Mouse (Mus musculus) forebrain, postnatal 0 days (tissue): ENCODE results near the gene Aebp2. TPM values are rescaled to one million over a fixed set of nuclear protein-coding genes. Genes with fewer than 3 reads are reported as not detected.
A peak's percentile ranks its signal among the peaks of the same experiment; 100 is the strongest.
"Not testable (repeated sequence)": the region's sequence is repeated elsewhere in the genome, so short reads cannot be mapped to it uniquely, and the experiment has no call there.

Source experiments
- ATAC-seq: fragments of 200-750 bp; cut with Nextera tagmentation; 2 replicates; pipeline ENCODE4 v1.8.0; 2017; ENCODE audit warnings: mild to moderate bottlenecking, moderate library complexity
- DNase-seq: peaks from one replicate; pipeline ENCODE4 v3.0.0-alpha.2; 2015
- H3K27ac ChIP-seq: fragments of 300-500 bp; sonication (generic); 2 replicates; pipeline ENCODE4 v1.5.1; 2014; ENCODE audit warnings: low read depth, mild to moderate bottlenecking, antibody characterized with exemption, low read length, moderate library complexity, mixed read lengths
- H3K27me3 ChIP-seq: fragments of 300-500 bp; sonication (generic); 2 replicates; pipeline ENCODE4 v1.6.1; 2014; ENCODE audit warnings: mild to moderate bottlenecking, low read length, mixed read lengths; ENCODE audit not compliant: insufficient read depth
- H3K36me3 ChIP-seq: fragments of 300-500 bp; sonication (generic); 2 replicates; pipeline ENCODE4 v1.6.1; 2014; ENCODE audit warnings: mild to moderate bottlenecking, moderate library complexity; ENCODE audit not compliant: insufficient read depth
- H3K4me1 ChIP-seq: fragments of 300-500 bp; sonication (generic); 2 replicates; pipeline ENCODE4 v1.6.1; 2014; ENCODE audit warnings: antibody characterized with exemption; ENCODE audit not compliant: insufficient read depth
- H3K4me2 ChIP-seq: fragments of 300-500 bp; sonication (generic); 2 replicates; pipeline ENCODE4 v1.6.1; 2014; ENCODE audit warnings: low read depth, mild to moderate bottlenecking, moderate library complexity
- H3K4me3 ChIP-seq: fragments of 300-500 bp; sonication (generic); 2 replicates; pipeline ENCODE4 v1.5.1; 2014; ENCODE audit warnings: low read depth, low read length, mixed read lengths
- H3K9ac ChIP-seq: fragments of 300-500 bp; sonication (generic); 2 replicates; pipeline ENCODE4 v1.6.1; 2014; ENCODE audit warnings: mild to moderate bottlenecking
- H3K9me3 ChIP-seq: fragments of 300-500 bp; sonication (generic); 2 replicates; pipeline ENCODE4 v1.6.1; 2016; ENCODE audit warnings: low read length
- CTCF ChIP-seq: sonication (generic); IDR thresholded peaks from 2 replicates; pipeline ENCODE4 v1.5.1; 2016; ENCODE audit warnings: antibody characterized with exemption, control low read depth, low read depth
- WGBS: fragments of 180-500 bp; shearing (Covaris S2); extraction: QIAGEN DNeasy Blood & Tissue Kit; methylation state at CpG from one replicate; pipeline ENCODE4 v1.1.7; 2014; 5-methylcytosine and 5-hydroxymethylcytosine counted together
- polyA plus RNA-seq: library from polyadenylated mRNA; unstranded; fragments of >200 nt; fragmentation: Nextera tagmentation; extraction: Ambion mirVana; gene quantifications from 2 replicates; pipeline ENCODE4 v1.2.1, GENCODE M21; 2015
- total RNA-seq: library from RNA; depleted of rRNA; stranded (reverse); fragments of >200 nt; gene quantifications from 2 replicates; pipeline ENCODE4 v1.2.3, GENCODE M21; 2014; rRNA removed

Gene Aebp2
- 19.5 and 34.6 TPM in 2 replicates for total RNA-seq
- 2.8 and 4.0 TPM in 2 replicates for polyA plus RNA-seq

- Histone ChIP-seq H3K4me2 (peak within 1 kb of the TSS; percentile 75), H3K9ac (peak within 1 kb of the TSS; percentile 81), H3K36me3 (no peaks in the 10 kb centered on the region), H3K4me3 (peak within 1 kb of the TSS; percentile 98), H3K4me1 (peaks cover 15% of the 10 kb centered on the region), H3K9me3 (no peaks in the 10 kb centered on the region), H3K27me3 (no peaks in the 10 kb centered on the region), H3K27ac (peak within 1 kb of the TSS; percentile 99)
- 54% methylated on average over 30 of the region's 30 CpGs for WGBS
- DNase-seq (no peak), ATAC-seq (no peak)
- TF ChIP-seq CTCF = no peak
Observed at GRCm38 (mm10) chr6:140622391-140623225, at the start of gene Aebp2. Aebp2 (plus strand) TSS chr6:140622663.

- no peak for TF ChIP-seq CTCF
- WGBS = 91% methylated on average over 3 of the region's 3 CpGs
- Histone ChIP-seq H3K4me3 (no peak overlapping the region), H3K4me1 (no peaks in the 10 kb centered on the region), H3K9ac (no peak overlapping the region), H3K27ac (no peak overlapping the region), H3K4me2 (no peak overlapping the region), H3K27me3 (no peaks in the 10 kb centered on the region), H3K36me3 (peaks cover 66% of the 10 kb centered on the region), H3K9me3 (no peaks in the 10 kb centered on the region)
- ATAC-seq (no peak), DNase-seq (no peak)
Observed at GRCm38 (mm10) chr6:140574943-140575342, 47.5 kb upstream of the Aebp2 start.

DNA sequence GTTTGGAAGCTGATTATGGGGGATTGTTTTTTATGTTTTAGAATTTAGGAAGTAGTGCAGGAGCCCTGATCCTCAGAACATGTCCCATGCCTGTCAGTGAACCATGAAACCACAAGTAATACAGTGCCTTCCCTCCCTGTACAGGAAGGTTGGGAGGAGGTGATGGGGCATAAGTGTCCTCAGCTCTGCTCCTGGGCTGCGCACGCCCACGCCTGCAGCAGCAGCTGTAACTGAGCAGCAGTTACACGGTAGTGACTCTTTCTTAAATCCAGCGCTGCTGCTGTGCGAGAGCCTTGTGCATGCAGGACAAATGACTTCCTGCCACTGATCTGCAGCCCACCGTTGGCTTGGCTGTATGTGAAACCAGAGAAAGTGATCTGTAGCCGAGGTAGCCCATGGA is 46.3 kb upstream of the Aebp2 start:
- no peak overlapping the region for H3K9ac ChIP-seq
- 95% methylated on average over 8 of the region's 8 CpGs for WGBS

GRCm38 (mm10) chr6:140576961-140577821 is 45.3 kb upstream of the Aebp2 start:
- H3K27me3 ChIP-seq = no peaks in the 10 kb centered on the region
- ATAC-seq (no peak), DNase-seq (no peak)
- H3K4me2 ChIP-seq = no peak overlapping the region
- no peak overlapping the region for H3K9ac ChIP-seq
- 66% methylated on average over 18 of the region's 18 CpGs for WGBS
- peaks cover 51% of the 10 kb centered on the region for H3K36me3 ChIP-seq
- H3K9me3 ChIP-seq = no peaks in the 10 kb centered on the region
- TF ChIP-seq CTCF = peak; percentile 35; the same call in 1 of the 2 replicates
- no peak overlapping the region for H3K27ac ChIP-seq
- H3K4me1 ChIP-seq = no peaks in the 10 kb centered on the region
- H3K4me3 ChIP-seq = no peak overlapping the region

More for the DNA sequence above, 46.3 kb upstream of the Aebp2 start:
- ATAC-seq = no peak
- Histone ChIP-seq H3K27me3 (no peaks in the 10 kb centered on the region), H3K36me3 (peaks cover 60% of the 10 kb centered on the region), H3K4me3 (no peak overlapping the region), H3K27ac (no peak overlapping the region), H3K4me2 (no peak overlapping the region), H3K9me3 (no peaks in the 10 kb centered on the region), H3K4me1 (no peaks in the 10 kb centered on the region)
- no peak for DNase-seq
- no peak for TF ChIP-seq CTCF

- TF ChIP-seq CTCF = no peak
- Histone ChIP-seq H3K36me3 (peaks cover 53% of the 10 kb centered on the region), H3K4me3 (no peak overlapping the region), H3K9ac (no peak overlapping the region), H3K27ac (no peak overlapping the region), H3K27me3 (no peaks in the 10 kb centered on the region), H3K4me1 (no peaks in the 10 kb centered on the region), H3K9me3 (no peaks in the 10 kb centered on the region), H3K4me2 (no peak overlapping the region)
- no peak for DNase-seq
- WGBS = 90% methylated on average over 4 of the region's 4 CpGs
- no peak for ATAC-seq
Observed at GRCm38 (mm10) chr6:140577822-140578170, 44.7 kb upstream of the Aebp2 start.

GRCm38 (mm10) chr6:140578985-140579384 is 43.5 kb upstream of the Aebp2 start:
- DNase-seq, H3K9me3 ChIP-seq, ATAC-seq: not testable (repeated sequence)

GRCm38 (mm10) chr6:140580170-140580569 is 42.3 kb upstream of the Aebp2 start:
- ATAC-seq (no peak), DNase-seq (no peak)
- Histone ChIP-seq H3K36me3 (peaks cover 41% of the 10 kb centered on the region), H3K4me2 (no peak overlapping the region), H3K9me3 (no peaks in the 10 kb centered on the region), H3K4me1 (no peaks in the 10 kb centered on the region), H3K9ac (no peak overlapping the region), H3K27me3 (no peaks in the 10 kb centered on the region), H3K4me3 (no peak overlapping the region), H3K27ac (no peak overlapping the region)
- TF ChIP-seq CTCF = no peak
- WGBS = 94% methylated on average over 4 of the region's 4 CpGs

More at GRCm38 (mm10) chr6:140578985-140579384, 43.5 kb upstream of the Aebp2 start:
- not testable (repeated sequence) for H3K4me2 ChIP-seq, H3K27me3 ChIP-seq, H3K4me3 ChIP-seq, H3K27ac ChIP-seq, H3K4me1 ChIP-seq, H3K9ac ChIP-seq
- peaks cover 50% of the 10 kb centered on the region for H3K36me3 ChIP-seq
